Mouse (Mus musculus) midbrain, postnatal 0 days (tissue): Measurements from ENCODE around the gene Rgcc. TPM values are rescaled to one million over a fixed set of nuclear protein-coding genes. Genes with fewer than 3 reads are reported as not detected.

Experiments
- ATAC-seq: fragments of 200-750 bp; cut with Nextera tagmentation; 2 replicates; pipeline ENCODE4 v1.8.0; 2017; ENCODE audit warnings: moderate number of reproducible peaks, mild to moderate bottlenecking, moderate TSS enrichment, moderate library complexity; ENCODE audit not compliant: low FRiP score
- DNase-seq: peaks from one replicate; pipeline ENCODE4 v3.0.0-alpha.2; 2015; ENCODE audit warnings: low spot score
- H3K27ac ChIP-seq: fragments of 300-500 bp; sonication (generic); 2 replicates; pipeline ENCODE4 v1.5.1; 2014; ENCODE audit warnings: low read depth, mild to moderate bottlenecking, low read length, mixed read lengths
- H3K27me3 ChIP-seq: fragments of 300-500 bp; sonication (generic); 2 replicates; pipeline ENCODE4 v1.6.1; 2014; ENCODE audit warnings: low read length, control low read depth, mixed read lengths; ENCODE audit not compliant: insufficient read depth
- H3K36me3 ChIP-seq: fragments of 300-500 bp; sonication (generic); 2 replicates; pipeline ENCODE4 v1.6.1; 2014; ENCODE audit warnings: low read length, control low read depth, mixed read lengths; ENCODE audit not compliant: insufficient read depth
- H3K4me1 ChIP-seq: fragments of 300-500 bp; sonication (generic); 2 replicates; pipeline ENCODE4 v1.6.1; 2014; ENCODE audit warnings: mild to moderate bottlenecking, control low read depth, antibody characterized with exemption, low read length, mixed read lengths; ENCODE audit not compliant: insufficient read depth
- H3K4me2 ChIP-seq: fragments of 300-500 bp; sonication (generic); 2 replicates; pipeline ENCODE4 v1.6.1; 2014; ENCODE audit warnings: low read depth, mild to moderate bottlenecking, low read length, mixed read lengths; ENCODE audit not compliant: poor library complexity, severe bottlenecking
- H3K4me3 ChIP-seq: fragments of 300-500 bp; sonication (generic); 2 replicates; pipeline ENCODE4 v1.5.1; 2014; ENCODE audit warnings: low read depth, mild to moderate bottlenecking, low read length, moderate library complexity
- H3K9ac ChIP-seq: fragments of 300-500 bp; sonication (generic); replicated peaks from 2 replicates; pipeline ENCODE4 v1.6.1; 2014; ENCODE audit warnings: mild to moderate bottlenecking, low read length, moderate library complexity, mixed read lengths; ENCODE audit not compliant: poor library complexity, severe bottlenecking
- H3K9me3 ChIP-seq: fragments of 300-500 bp; sonication (generic); 2 replicates; pipeline ENCODE4 v1.6.1; 2016; ENCODE audit warnings: low read length, control low read depth
- CTCF ChIP-seq: IDR thresholded peaks from 2 replicates; pipeline ENCODE4 v1.5.1; 2016; ENCODE audit warnings: antibody characterized with exemption, mild to moderate bottlenecking
- WGBS: fragments of 180-500 bp; shearing (Covaris S2); extraction: QIAGEN DNeasy Blood & Tissue Kit; methylation state at CpG from one replicate; pipeline ENCODE4 v1.1.7; 2014; 5-methylcytosine and 5-hydroxymethylcytosine counted together
- polyA plus RNA-seq: library from polyadenylated mRNA; unstranded; fragments of >200 nt; fragmentation: Nextera tagmentation; extraction: Ambion mirVana; gene quantifications from 2 replicates; pipeline ENCODE4 v1.2.1, GENCODE M21; 2015
- total RNA-seq: library from RNA; depleted of rRNA; stranded (reverse); fragments of >200 nt; gene quantifications from 2 replicates; pipeline ENCODE4 v1.2.3, GENCODE M21; 2014

Rgcc gene
- total and polyA plus RNA-seq, 2 experiments from 2014 or later: 29.9 to 64.3 TPM

- 85% methylated on average over 3 of the region's 3 CpGs for WGBS
- H3K4me2 ChIP-seq: no peak overlapping the region
- H3K27me3 ChIP-seq: no peaks in the 10 kb centered on the region
- H3K4me1 ChIP-seq: no peaks in the 10 kb centered on the region
- H3K36me3 ChIP-seq: no peaks in the 10 kb centered on the region
- no peaks in the 10 kb centered on the region for H3K9me3 ChIP-seq
- H3K4me3 ChIP-seq: no peak overlapping the region
- TF ChIP-seq CTCF: no peak
- H3K9ac ChIP-seq: no peak overlapping the region
- H3K27ac ChIP-seq: no peak overlapping the region
- ATAC-seq: no peak
- no peak for DNase-seq
These were observed 38.1 kb downstream of the Rgcc start for GRCm38 (mm10) chr14:79263321-79263720.

GRCm38 (mm10) chr14:79262677-79263076 is 38.8 kb downstream of the Rgcc start:
- H3K36me3 ChIP-seq: no peaks in the 10 kb centered on the region
- H3K27ac ChIP-seq: no peak overlapping the region
- WGBS: 74% methylated on average over 4 of the region's 4 CpGs
- no peak; the same call in 1 of the 2 replicates for ATAC-seq
- H3K27me3 ChIP-seq: no peaks in the 10 kb centered on the region
- TF ChIP-seq CTCF: no peak
- H3K9ac ChIP-seq: no peak overlapping the region
- DNase-seq: peak; percentile 80
- H3K4me2 ChIP-seq: no peak overlapping the region
- no peak overlapping the region for H3K4me3 ChIP-seq
- no peaks in the 10 kb centered on the region for H3K4me1 ChIP-seq
- no peaks in the 10 kb centered on the region for H3K9me3 ChIP-seq

- 81% methylated on average over 10 of the region's 10 CpGs for WGBS
- Histone ChIP-seq H3K4me3 (no peak overlapping the region), H3K4me2 (no peak overlapping the region), H3K4me1 (no peaks in the 10 kb centered on the region), H3K27ac (no peak overlapping the region), H3K9me3 (no peaks in the 10 kb centered on the region), H3K27me3 (no peaks in the 10 kb centered on the region), H3K36me3 (no peaks in the 10 kb centered on the region), H3K9ac (no peak overlapping the region)
- no peak for DNase-seq
- TF ChIP-seq CTCF: no peak
- ATAC-seq: no peak
These were observed 42.2 kb downstream of the Rgcc start for GRCm38 (mm10) chr14:79259062-79259779.

- no peak for TF ChIP-seq CTCF
- no peak for ATAC-seq
- no peak for DNase-seq
These were observed 44.8 kb downstream of the Rgcc start for GRCm38 (mm10) chr14:79256656-79257055.

GRCm38 (mm10) chr14:79255786-79256185 is 45.7 kb downstream of the Rgcc start:
- no peak for TF ChIP-seq CTCF
- H3K9me3 ChIP-seq: no peaks in the 10 kb centered on the region
- no peak overlapping the region for H3K27ac ChIP-seq
- DNase-seq: no peak
- no peak overlapping the region for H3K4me2 ChIP-seq
- no peak overlapping the region for H3K4me3 ChIP-seq
- no peaks in the 10 kb centered on the region for H3K4me1 ChIP-seq
- no peaks in the 10 kb centered on the region for H3K36me3 ChIP-seq
- 86% methylated on average over 1 of the region's 2 CpGs for WGBS
- no peak for ATAC-seq
- H3K27me3 ChIP-seq: no peaks in the 10 kb centered on the region
- no peak overlapping the region for H3K9ac ChIP-seq

More at GRCm38 (mm10) chr14:79256656-79257055, 44.8 kb downstream of the Rgcc start:
- no peak overlapping the region for H3K27ac ChIP-seq
- no peaks in the 10 kb centered on the region for H3K36me3 ChIP-seq
- H3K4me1 ChIP-seq: no peaks in the 10 kb centered on the region
- WGBS: 83% methylated on average over 5 of the region's 5 CpGs
- H3K4me2 ChIP-seq: no peak overlapping the region
- no peaks in the 10 kb centered on the region for H3K9me3 ChIP-seq
- no peaks in the 10 kb centered on the region for H3K27me3 ChIP-seq
- no peak overlapping the region for H3K4me3 ChIP-seq
- H3K9ac ChIP-seq: no peak overlapping the region

- TF ChIP-seq CTCF: no peak
- Histone ChIP-seq H3K4me1 (no peaks in the 10 kb centered on the region), H3K27ac (no peak overlapping the region), H3K4me2 (no peak overlapping the region), H3K9me3 (no peaks in the 10 kb centered on the region), H3K27me3 (no peaks in the 10 kb centered on the region), H3K4me3 (no peak overlapping the region), H3K9ac (no peak overlapping the region), H3K36me3 (no peaks in the 10 kb centered on the region)
- WGBS: 69% methylated on average over 5 of the region's 5 CpGs
- ATAC-seq (no peak), DNase-seq (no peak)
These were observed 49.6 kb downstream of the Rgcc start for GRCm38 (mm10) chr14:79251727-79252285.
